Mouse (Mus musculus): ENCODE measurements at regions not wholly inside any gene's neighbourhood (a gene's known extent, or its start where the extent isn't known, plus 50 kb on each side); places are given as distances from the start of the nearest gene placed in this dataset.

GRCm38 (mm10) chr12:68996740-68997139 is 162.2 kb downstream of the Rps29 start:
- H3K36me3 ChIP-seq (ENCODE audit: control insufficient read depth, insufficient read depth, low read length, poor library complexity, severe bottlenecking): no peaks in the 10 kb centered on the region
- no peak for DNase-seq (ENCODE audit: low read depth, low spot score)
- no peak for TF ChIP-seq HCFC1 (IDR thresholded peaks at IDR 0.05; ENCODE audit: borderline replicate concordance, insufficient read depth, low read length)
- no peak for TF ChIP-seq ZC3H11A (IDR thresholded peaks at IDR 0.05; ENCODE audit: borderline replicate concordance, low read depth, low read length)
- no peak for TF ChIP-seq ZNF384 (IDR thresholded peaks at IDR 0.05; ENCODE audit: low read depth, low read length)
- TF ChIP-seq CHD2 (IDR thresholded peaks at IDR 0.05; ENCODE audit: low read depth, low read length): no peak
- no peak for TF ChIP-seq MAFK (IDR thresholded peaks at IDR 0.05; ENCODE audit: insufficient read depth, low read depth, low read length)
- no peaks in the 10 kb centered on the region for H3K4me1 ChIP-seq (ENCODE audit: control insufficient read depth in 2 of 2, insufficient read depth in 2 of 2, low read length in 2 of 2, poor library complexity in 1 of 2)
- no peak overlapping the region for H3K4me3 ChIP-seq (ENCODE audit: insufficient read depth in 1 of 2, low read depth in 1 of 2, low read length in 2 of 2, poor library complexity in 1 of 2, severe bottlenecking in 1 of 2)
- no peak overlapping the region for H3K27ac ChIP-seq (ENCODE audit: insufficient read depth, low read depth, low read length, poor library complexity, severe bottlenecking)
- in situ Hi-C loops (cut with MboI; ENCODE audit: low sequenced_read_pairs in 2 of 2, unreplicated experiment in 2 of 2): no loop called here
- no peaks in the 10 kb centered on the region for H3K9me3 ChIP-seq (ENCODE audit: control insufficient read depth, insufficient read depth, low read depth, low read length)
- no peak overlapping the region for H3K9ac ChIP-seq (ENCODE audit: insufficient read depth, low read depth, low read length, poor library complexity, severe bottlenecking)

GRCm38 (mm10) chr12:68980640-68981039 is 178.3 kb downstream of the Rps29 start:
- no peak overlapping the region for H3K27ac ChIP-seq (ENCODE audit: insufficient read depth, low read depth, low read length, poor library complexity, severe bottlenecking)
- no peak overlapping the region for H3K4me3 ChIP-seq (ENCODE audit: insufficient read depth in 1 of 2, low read depth in 1 of 2, low read length in 2 of 2, poor library complexity in 1 of 2, severe bottlenecking in 1 of 2)
- no peak for TF ChIP-seq MAFK (IDR thresholded peaks at IDR 0.05; ENCODE audit: insufficient read depth, low read depth, low read length)
- no peak for TF ChIP-seq ZNF384 (IDR thresholded peaks at IDR 0.05; ENCODE audit: low read depth, low read length)
- no peak for TF ChIP-seq ZC3H11A (IDR thresholded peaks at IDR 0.05; ENCODE audit: borderline replicate concordance, low read depth, low read length)
- no peak for TF ChIP-seq CHD2 (IDR thresholded peaks at IDR 0.05; ENCODE audit: low read depth, low read length)
- no peak for TF ChIP-seq HCFC1 (IDR thresholded peaks at IDR 0.05; ENCODE audit: borderline replicate concordance, insufficient read depth, low read length)
- H3K9me3 ChIP-seq (ENCODE audit: control insufficient read depth, insufficient read depth, low read depth, low read length): no peaks in the 10 kb centered on the region
- no peaks in the 10 kb centered on the region for H3K4me1 ChIP-seq (ENCODE audit: control insufficient read depth in 2 of 2, insufficient read depth in 2 of 2, low read length in 2 of 2, poor library complexity in 1 of 2)
- in situ Hi-C loops (cut with MboI; ENCODE audit: low sequenced_read_pairs in 2 of 2, unreplicated experiment in 2 of 2): no loop called here
- no peak for DNase-seq (ENCODE audit: low read depth, low spot score)
- no peaks in the 10 kb centered on the region for H3K36me3 ChIP-seq (ENCODE audit: control insufficient read depth, insufficient read depth, low read length, poor library complexity, severe bottlenecking)
- no peak overlapping the region for H3K9ac ChIP-seq (ENCODE audit: insufficient read depth, low read depth, low read length, poor library complexity, severe bottlenecking)

- no peaks in the 10 kb centered on the region for H3K4me1 ChIP-seq (ENCODE audit: control insufficient read depth in 2 of 2, insufficient read depth in 2 of 2, low read length in 2 of 2, poor library complexity in 1 of 2)
Measured at GRCm38 (mm10) chr12:68980173-68980572, 178.8 kb downstream of the Rps29 start.

GRCm38 (mm10) chr12:68979232-68979631 is 179.8 kb downstream of the Rps29 start:
- no peak for DNase-seq (ENCODE audit: low read depth, low spot score)
- TF ChIP-seq CHD2 (IDR thresholded peaks at IDR 0.05; ENCODE audit: low read depth, low read length) (no peak), ZNF384 (IDR thresholded peaks at IDR 0.05; ENCODE audit: low read depth, low read length) (no peak), HCFC1 (IDR thresholded peaks at IDR 0.05; ENCODE audit: borderline replicate concordance, insufficient read depth, low read length) (no peak), MAFK (IDR thresholded peaks at IDR 0.05; ENCODE audit: insufficient read depth, low read depth, low read length) (no peak), ZC3H11A (IDR thresholded peaks at IDR 0.05; ENCODE audit: borderline replicate concordance, low read depth, low read length) (no peak)
- no peak overlapping the region for H3K9ac ChIP-seq (ENCODE audit: insufficient read depth, low read depth, low read length, poor library complexity, severe bottlenecking)
- no peaks in the 10 kb centered on the region for H3K4me1 ChIP-seq (ENCODE audit: control insufficient read depth in 2 of 2, insufficient read depth in 2 of 2, low read length in 2 of 2, poor library complexity in 1 of 2)
- no peak overlapping the region for H3K4me3 ChIP-seq (ENCODE audit: insufficient read depth in 1 of 2, low read depth in 1 of 2, low read length in 2 of 2, poor library complexity in 1 of 2, severe bottlenecking in 1 of 2)
- no peaks in the 10 kb centered on the region for H3K36me3 ChIP-seq (ENCODE audit: control insufficient read depth, insufficient read depth, low read length, poor library complexity, severe bottlenecking)
- no peaks in the 10 kb centered on the region for H3K9me3 ChIP-seq (ENCODE audit: control insufficient read depth, insufficient read depth, low read depth, low read length)
- in situ Hi-C loops (cut with MboI; ENCODE audit: low sequenced_read_pairs in 2 of 2, unreplicated experiment in 2 of 2): no loop called here
- H3K27ac ChIP-seq (ENCODE audit: insufficient read depth, low read depth, low read length, poor library complexity, severe bottlenecking): no peak overlapping the region

More at GRCm38 (mm10) chr12:68980173-68980572, 178.8 kb downstream of the Rps29 start:
- no peak overlapping the region for H3K9ac ChIP-seq (ENCODE audit: insufficient read depth, low read depth, low read length, poor library complexity, severe bottlenecking)
- in situ Hi-C loops (cut with MboI; ENCODE audit: low sequenced_read_pairs in 2 of 2, unreplicated experiment in 2 of 2): no loop called here
- TF ChIP-seq MAFK (IDR thresholded peaks at IDR 0.05; ENCODE audit: insufficient read depth, low read depth, low read length) (no peak), CHD2 (IDR thresholded peaks at IDR 0.05; ENCODE audit: low read depth, low read length) (no peak), ZC3H11A (IDR thresholded peaks at IDR 0.05; ENCODE audit: borderline replicate concordance, low read depth, low read length) (no peak), HCFC1 (IDR thresholded peaks at IDR 0.05; ENCODE audit: borderline replicate concordance, insufficient read depth, low read length) (no peak), ZNF384 (IDR thresholded peaks at IDR 0.05; ENCODE audit: low read depth, low read length) (no peak)
- no peak overlapping the region for H3K27ac ChIP-seq (ENCODE audit: insufficient read depth, low read depth, low read length, poor library complexity, severe bottlenecking)
- H3K36me3 ChIP-seq (ENCODE audit: control insufficient read depth, insufficient read depth, low read length, poor library complexity, severe bottlenecking): no peaks in the 10 kb centered on the region
- no peaks in the 10 kb centered on the region for H3K9me3 ChIP-seq (ENCODE audit: control insufficient read depth, insufficient read depth, low read depth, low read length)
- no peak for DNase-seq (ENCODE audit: low read depth, low spot score)
- H3K4me3 ChIP-seq (ENCODE audit: insufficient read depth in 1 of 2, low read depth in 1 of 2, low read length in 2 of 2, poor library complexity in 1 of 2, severe bottlenecking in 1 of 2): no peak overlapping the region

- H3K9me3 ChIP-seq (ENCODE audit: control insufficient read depth, insufficient read depth, low read depth, low read length): no peaks in the 10 kb centered on the region
- no peak for TF ChIP-seq HCFC1 (IDR thresholded peaks at IDR 0.05; ENCODE audit: borderline replicate concordance, insufficient read depth, low read length)
- no peak for TF ChIP-seq MAFK (IDR thresholded peaks at IDR 0.05; ENCODE audit: insufficient read depth, low read depth, low read length)
- TF ChIP-seq CHD2 (IDR thresholded peaks at IDR 0.05; ENCODE audit: low read depth, low read length): no peak
- TF ChIP-seq ZC3H11A (IDR thresholded peaks at IDR 0.05; ENCODE audit: borderline replicate concordance, low read depth, low read length): no peak
- no peak for TF ChIP-seq ZNF384 (IDR thresholded peaks at IDR 0.05; ENCODE audit: low read depth, low read length)
- no peak overlapping the region for H3K9ac ChIP-seq (ENCODE audit: insufficient read depth, low read depth, low read length, poor library complexity, severe bottlenecking)
- no peak for DNase-seq (ENCODE audit: low read depth, low spot score)
- H3K4me3 ChIP-seq (ENCODE audit: insufficient read depth in 1 of 2, low read depth in 1 of 2, low read length in 2 of 2, poor library complexity in 1 of 2, severe bottlenecking in 1 of 2): no peak overlapping the region
- no peaks in the 10 kb centered on the region for H3K4me1 ChIP-seq (ENCODE audit: control insufficient read depth in 2 of 2, insufficient read depth in 2 of 2, low read length in 2 of 2, poor library complexity in 1 of 2)
- H3K27ac ChIP-seq (ENCODE audit: insufficient read depth, low read depth, low read length, poor library complexity, severe bottlenecking): no peak overlapping the region
- H3K36me3 ChIP-seq (ENCODE audit: control insufficient read depth, insufficient read depth, low read length, poor library complexity, severe bottlenecking): no peaks in the 10 kb centered on the region
- in situ Hi-C loops (cut with MboI; ENCODE audit: low sequenced_read_pairs in 2 of 2, unreplicated experiment in 2 of 2): no loop called here
Measured at GRCm38 (mm10) chr12:68977276-68977675, 181.7 kb downstream of the Rps29 start.
